Mouse (Mus musculus) lung, embryonic 16.5 days (tissue): ENCODE measurements around the gene Synj1. TPM values are rescaled to one million over a fixed set of nuclear protein-coding genes. Genes with fewer than 3 reads are reported as not detected.

Experiments used
- ATAC-seq: fragments of 200-750 bp; cut with Nextera tagmentation; 2 replicates; pipeline ENCODE4 v1.8.0; 2017; ENCODE audit warnings: low read depth, mild to moderate bottlenecking, moderate library complexity
- H3K27ac ChIP-seq: fragments of 300-500 bp; sonication (generic); 2 replicates; pipeline ENCODE4 v1.5.1; 2014; ENCODE audit warnings: mild to moderate bottlenecking, control low read depth, low read length
- H3K27me3 ChIP-seq: fragments of 300-500 bp; sonication (generic); 2 replicates; pipeline ENCODE4 v1.6.1; 2014; ENCODE audit warnings: low read depth, low read length, mixed read lengths; ENCODE audit not compliant: control insufficient read depth, insufficient read depth
- H3K36me3 ChIP-seq: fragments of 300-500 bp; sonication (generic); 2 replicates; pipeline ENCODE4 v1.6.1; 2014; ENCODE audit warnings: low read length; ENCODE audit not compliant: control insufficient read depth, insufficient read depth
- H3K4me1 ChIP-seq: fragments of 300-500 bp; sonication (generic); replicated peaks from 2 replicates; pipeline ENCODE4 v1.6.1; 2014; ENCODE audit warnings: low read length, mixed read lengths; ENCODE audit not compliant: control insufficient read depth, insufficient read depth
- H3K4me2 ChIP-seq: fragments of 300-500 bp; sonication (generic); 2 replicates; pipeline ENCODE4 v1.6.1; 2014; ENCODE audit warnings: low read depth, low read length, control low read depth
- H3K4me3 ChIP-seq: fragments of 300-500 bp; sonication (generic); 2 replicates; pipeline ENCODE4 v1.5.1; 2014; ENCODE audit warnings: mild to moderate bottlenecking, low read length, control low read depth
- H3K9ac ChIP-seq: fragments of 300-500 bp; sonication (generic); 2 replicates; pipeline ENCODE4 v1.6.1; 2014; ENCODE audit warnings: low read length, control low read depth
- H3K9me3 ChIP-seq: fragments of 300-500 bp; sonication (generic); 2 replicates; pipeline ENCODE4 v1.6.1; 2016; ENCODE audit warnings: low read length; ENCODE audit not compliant: control insufficient read depth
- WGBS: fragments of 180-500 bp; shearing (Covaris S2); extraction: QIAGEN DNeasy Blood & Tissue Kit; methylation state at CpG from one replicate; pipeline ENCODE4 v1.1.7; 2014; 5-methylcytosine and 5-hydroxymethylcytosine counted together
- polyA plus RNA-seq: library from polyadenylated mRNA; unstranded; fragments of >200 nt; fragmentation: Nextera tagmentation; extraction: Ambion mirVana; gene quantifications from 2 replicates; pipeline ENCODE4 v1.2.1, GENCODE M21; 2015

The Synj1 gene
- polyA plus RNA-seq, 1 experiment from 2014 or later: 15.6 TPM

DNA sequence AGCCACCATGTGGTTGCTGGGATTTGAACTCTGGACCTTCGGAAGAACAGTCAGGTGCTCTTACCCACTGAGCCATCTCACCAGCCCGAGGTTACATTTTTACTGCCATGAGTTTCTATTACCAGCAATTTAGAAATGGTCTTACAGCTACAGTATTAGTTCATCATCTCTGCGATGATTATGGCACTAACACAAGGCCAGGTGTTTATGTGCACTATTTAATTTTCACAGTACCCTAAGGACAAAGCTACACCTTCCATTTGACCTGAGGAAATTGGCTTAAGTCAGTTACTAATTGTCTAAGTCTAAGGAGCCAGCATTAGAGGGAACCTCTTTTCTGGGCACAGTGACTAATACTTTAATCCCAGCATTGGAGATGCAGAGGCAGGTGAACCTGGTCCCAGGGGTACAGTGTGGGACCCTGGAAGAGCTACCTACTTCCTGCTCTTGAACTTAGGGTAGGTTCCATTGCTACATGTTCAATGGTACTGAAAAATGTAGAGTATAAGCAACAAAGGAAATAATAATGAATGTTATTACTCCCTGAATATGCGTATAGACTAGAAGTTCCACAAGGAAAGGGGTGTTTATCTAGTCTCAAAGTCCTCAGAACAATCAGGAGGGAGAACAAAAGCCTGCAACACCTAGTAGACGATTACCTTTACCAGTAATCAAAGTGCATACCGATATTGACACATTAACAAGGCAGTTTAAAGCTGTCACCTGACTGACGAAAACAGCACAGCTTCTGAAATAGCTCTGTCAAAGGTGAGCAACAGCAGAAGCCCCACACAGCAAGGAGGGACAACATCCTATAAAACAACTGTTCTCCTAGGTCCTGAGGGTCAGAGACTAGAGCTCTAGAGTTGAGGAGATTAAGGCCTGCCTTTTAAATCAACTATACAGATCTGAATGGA, 14.5 kb downstream of the Synj1 start:
- no peak overlapping the region for H3K4me3 ChIP-seq
- H3K27ac ChIP-seq: no peak overlapping the region
- no peaks in the 10 kb centered on the region for H3K9me3 ChIP-seq
- H3K27me3 ChIP-seq: no peaks in the 10 kb centered on the region
- ATAC-seq: no peak
- H3K36me3 ChIP-seq: no peaks in the 10 kb centered on the region
- H3K9ac ChIP-seq: no peak overlapping the region
- H3K4me2 ChIP-seq: no peak overlapping the region
- 82% methylated on average over 7 of the region's 7 CpGs for WGBS
- H3K4me1 ChIP-seq: peaks cover 7% of the 10 kb centered on the region

DNA sequence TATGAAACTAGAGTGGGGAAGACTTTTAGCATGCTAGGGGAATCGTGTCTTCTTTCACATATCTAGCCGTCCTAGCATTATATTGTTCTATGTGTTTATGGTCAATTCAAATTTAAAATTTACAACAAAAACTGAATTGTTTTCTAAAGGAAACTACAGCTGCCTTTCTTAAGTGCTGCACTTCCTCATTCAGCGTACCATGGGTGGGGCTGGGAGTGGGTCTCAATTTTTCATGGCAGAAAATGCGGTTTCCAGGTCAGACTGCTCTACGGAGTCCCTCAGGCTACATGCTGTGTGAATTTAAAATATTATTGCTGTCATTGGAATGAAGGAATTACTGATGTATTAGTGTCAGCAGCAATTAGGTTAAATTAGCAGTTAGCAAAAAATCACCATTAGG, 15.6 kb downstream of the Synj1 start:
- 0 out of 2 replicates have a peak, but pooled peaks cover 3% of the 10 kb centered on the region for H3K36me3 ChIP-seq
- no peak overlapping the region for H3K4me3 ChIP-seq
- H3K4me1 ChIP-seq: peaks cover 7% of the 10 kb centered on the region
- no peak overlapping the region for H3K4me2 ChIP-seq
- H3K27ac ChIP-seq: 0 out of 2 replicates have a peak overlapping the region, but pooled peaks have one; percentile 22
- no peak for ATAC-seq
- no peaks in the 10 kb centered on the region for H3K9me3 ChIP-seq
- WGBS: 66% methylated on average over 5 of the region's 5 CpGs
- no peaks in the 10 kb centered on the region for H3K27me3 ChIP-seq
- H3K9ac ChIP-seq: no peak overlapping the region

DNA sequence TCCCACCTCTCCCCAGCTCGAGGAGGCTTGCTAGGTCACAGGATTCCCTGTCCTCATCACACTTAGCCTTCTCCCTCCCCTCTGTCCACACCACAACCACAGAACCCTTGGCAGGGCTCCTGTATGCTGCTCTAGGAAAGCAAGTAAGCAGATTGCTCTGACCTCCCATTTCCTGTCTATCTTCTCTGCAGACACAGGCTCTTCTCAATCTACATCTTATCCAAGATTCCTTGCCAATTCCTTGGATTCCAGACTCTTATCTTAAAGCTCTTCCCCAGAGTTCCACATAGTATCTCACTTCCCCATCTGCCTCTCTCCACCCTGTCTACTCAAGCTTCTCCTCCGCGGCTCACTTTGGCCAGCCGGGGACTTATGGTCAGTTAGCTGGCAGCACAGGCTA, 16.1 kb downstream of the Synj1 start:
- Histone ChIP-seq H3K9me3 (no peaks in the 10 kb centered on the region), H3K27ac (0 out of 2 replicates have a peak overlapping the region, but pooled peaks have one; percentile 22), H3K27me3 (no peaks in the 10 kb centered on the region), H3K4me3 (no peak overlapping the region), H3K4me2 (no peak overlapping the region), H3K9ac (no peak overlapping the region), H3K4me1 (peaks cover 7% of the 10 kb centered on the region), H3K36me3 (0 out of 2 replicates have a peak, but pooled peaks cover 3% of the 10 kb centered on the region)
- ATAC-seq: peak; percentile 78
- WGBS: 32% methylated on average over 4 of the region's 4 CpGs

DNA sequence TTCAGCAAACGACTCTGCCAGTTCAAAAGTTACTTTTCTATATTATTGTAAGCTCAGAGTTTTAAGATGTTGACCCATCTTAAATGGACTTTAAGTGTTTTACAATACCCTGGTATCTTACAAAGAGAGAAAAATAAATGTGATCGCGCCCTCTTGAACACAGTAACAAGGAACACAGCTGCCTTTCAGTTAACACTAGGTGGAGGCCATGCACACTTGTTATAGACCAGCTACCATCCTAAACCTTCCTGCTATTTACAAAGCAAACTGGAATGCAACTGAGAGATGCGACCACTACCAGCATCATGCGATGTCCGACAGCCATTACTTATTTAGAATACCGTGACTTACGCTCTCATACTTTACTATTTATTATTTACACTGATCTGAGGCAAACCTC, 21.9 kb downstream of the Synj1 start:
- Histone ChIP-seq H3K4me1 (no peaks in the 10 kb centered on the region), H3K4me3 (no peak overlapping the region), H3K27ac (no peak overlapping the region), H3K9ac (no peak overlapping the region), H3K9me3 (no peaks in the 10 kb centered on the region), H3K36me3 (0 out of 2 replicates have a peak, but pooled peaks cover 3% of the 10 kb centered on the region), H3K4me2 (no peak overlapping the region), H3K27me3 (no peaks in the 10 kb centered on the region)
- WGBS: 93% methylated on average over 8 of the region's 8 CpGs
- no peak for ATAC-seq

DNA sequence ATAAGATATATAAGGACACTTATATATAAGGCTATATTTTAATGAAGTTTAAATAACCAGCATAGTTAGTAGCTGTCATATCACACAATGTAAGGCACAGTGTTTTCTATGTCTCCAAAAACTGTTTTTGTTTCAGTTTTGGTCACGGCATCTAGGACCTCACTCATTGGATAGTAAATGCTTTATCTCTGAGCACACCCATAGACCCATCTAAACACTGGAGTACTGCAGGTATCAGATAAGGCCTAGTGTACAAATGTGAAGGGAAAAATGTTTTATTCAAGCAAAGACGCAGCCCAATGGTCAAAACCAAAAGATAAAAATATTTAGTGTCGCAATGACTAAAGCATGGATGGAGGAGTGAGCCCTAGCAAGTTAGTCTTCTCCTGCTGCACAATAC, 22.4 kb downstream of the Synj1 start:
- Histone ChIP-seq H3K27ac (no peak overlapping the region), H3K27me3 (no peaks in the 10 kb centered on the region), H3K36me3 (0 out of 2 replicates have a peak, but pooled peaks cover 3% of the 10 kb centered on the region), H3K4me3 (no peak overlapping the region), H3K9me3 (no peaks in the 10 kb centered on the region), H3K4me2 (no peak overlapping the region), H3K9ac (no peak overlapping the region), H3K4me1 (no peaks in the 10 kb centered on the region)
- no peak for ATAC-seq
- WGBS: 86% methylated on average over 3 of the region's 3 CpGs

DNA sequence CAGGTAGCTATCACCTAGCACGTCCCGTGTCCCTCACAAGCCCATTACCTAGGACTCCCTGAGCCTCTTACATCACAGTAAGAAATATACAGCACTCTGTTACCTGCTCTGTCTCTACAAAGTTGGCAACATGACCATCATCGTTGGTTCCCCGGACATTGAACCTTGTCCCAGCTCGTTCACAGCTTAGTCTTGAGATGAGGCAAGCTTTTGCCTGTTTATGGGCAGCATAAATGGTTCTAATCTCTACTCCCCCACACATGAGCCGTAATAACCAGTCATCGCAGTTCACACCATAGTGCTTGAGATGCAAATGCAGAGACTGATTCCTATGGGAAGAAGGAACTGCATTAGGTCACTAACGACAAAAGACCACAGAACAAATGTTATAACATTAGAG, 23.1 kb downstream of the Synj1 start:
- WGBS: 90% methylated on average over 8 of the region's 8 CpGs
- H3K4me1 ChIP-seq: no peaks in the 10 kb centered on the region
- ATAC-seq: no peak

DNA sequence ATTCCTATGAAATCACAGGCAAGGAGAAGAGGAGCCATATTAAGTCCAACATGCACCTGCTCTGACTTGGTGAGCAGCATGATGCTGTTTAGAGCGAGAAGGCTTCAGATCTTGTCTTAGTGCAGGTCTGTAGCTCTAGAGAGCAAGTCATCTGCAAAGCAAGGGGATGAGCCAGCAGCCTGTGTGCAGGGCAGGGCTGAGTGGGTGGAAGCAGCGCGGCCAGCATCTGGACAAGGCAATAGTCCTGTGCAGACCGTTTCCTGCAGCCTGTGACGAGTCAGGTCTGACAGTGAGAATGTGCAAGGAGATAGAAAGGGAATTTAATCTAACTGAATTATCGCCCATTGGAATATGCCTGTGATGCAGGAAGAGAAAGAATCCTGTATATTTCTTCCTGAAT, 40.1 kb downstream of the Synj1 start:
- Histone ChIP-seq H3K4me1 (no peaks in the 10 kb centered on the region), H3K9ac (no peak overlapping the region), H3K36me3 (peaks cover 11% of the 10 kb centered on the region), H3K4me3 (no peak overlapping the region), H3K27me3 (no peaks in the 10 kb centered on the region), H3K27ac (no peak overlapping the region), H3K4me2 (no peak overlapping the region), H3K9me3 (no peaks in the 10 kb centered on the region)
- 77% methylated on average over 6 of the region's 6 CpGs for WGBS
- no peak for ATAC-seq

More for the DNA sequence above, 23.1 kb downstream of the Synj1 start:
- H3K4me2 ChIP-seq: no peak overlapping the region
- H3K27me3 ChIP-seq: no peaks in the 10 kb centered on the region
- H3K36me3 ChIP-seq: 0 out of 2 replicates have a peak, but pooled peaks cover 3% of the 10 kb centered on the region
- no peak overlapping the region for H3K4me3 ChIP-seq
- no peaks in the 10 kb centered on the region for H3K9me3 ChIP-seq
- no peak overlapping the region for H3K9ac ChIP-seq
- H3K27ac ChIP-seq: no peak overlapping the region

DNA sequence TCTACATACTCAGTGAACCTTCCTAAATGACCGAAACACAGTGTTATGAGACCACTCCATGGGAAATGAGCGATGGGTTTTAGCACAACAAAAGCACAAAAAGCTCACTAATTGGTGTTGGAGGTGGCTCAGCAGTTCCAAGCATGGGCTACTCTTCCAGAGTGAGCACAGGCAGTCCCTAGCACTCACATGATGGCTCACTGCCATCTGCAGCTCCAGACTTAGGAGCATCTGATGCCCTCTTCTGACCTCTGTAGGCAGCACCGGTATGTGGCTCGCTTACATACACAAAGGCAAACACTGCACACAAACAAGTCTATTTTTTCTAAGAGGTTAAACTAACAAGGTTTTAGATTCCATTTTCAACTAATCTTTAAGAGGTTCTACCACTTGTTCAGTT, 44.9 kb downstream of the Synj1 start:
- H3K4me2 ChIP-seq: no peak overlapping the region
- no peaks in the 10 kb centered on the region for H3K4me1 ChIP-seq
- ATAC-seq: no peak
- H3K9me3 ChIP-seq: no peaks in the 10 kb centered on the region
- peaks cover 9% of the 10 kb centered on the region; the same call in 1 of the 2 replicates for H3K36me3 ChIP-seq
- H3K9ac ChIP-seq: no peak overlapping the region
- WGBS: 61% methylated on average over 4 of the region's 4 CpGs
- H3K4me3 ChIP-seq: no peak overlapping the region
- no peaks in the 10 kb centered on the region for H3K27me3 ChIP-seq
- no peak overlapping the region for H3K27ac ChIP-seq

DNA sequence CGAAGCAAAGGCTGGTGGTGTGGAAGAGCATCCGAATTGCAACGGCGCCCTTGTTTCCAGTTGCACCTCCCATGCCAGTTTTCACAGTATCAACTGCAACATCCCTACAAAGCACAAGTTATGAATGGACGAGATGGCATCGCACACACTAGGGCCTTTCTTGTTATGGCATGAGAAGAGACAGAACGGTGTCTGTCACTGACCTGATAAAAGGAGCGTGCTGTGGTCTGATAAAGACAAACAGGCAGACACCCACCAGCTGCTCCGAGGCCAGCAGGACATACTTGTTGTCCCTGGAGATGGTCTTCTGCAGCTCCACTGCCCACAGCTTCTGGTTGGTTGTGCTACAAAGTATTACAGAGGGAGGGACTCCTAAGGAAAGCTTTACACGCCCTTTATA, 46.8 kb downstream of the Synj1 start:
- H3K9me3 ChIP-seq: no peaks in the 10 kb centered on the region
- no peak for ATAC-seq
- no peaks in the 10 kb centered on the region for H3K4me1 ChIP-seq
- no peak overlapping the region for H3K4me3 ChIP-seq
- no peak overlapping the region for H3K27ac ChIP-seq
- H3K27me3 ChIP-seq: no peaks in the 10 kb centered on the region
- H3K9ac ChIP-seq: no peak overlapping the region
- H3K36me3 ChIP-seq: peaks cover 13% of the 10 kb centered on the region
- no peak overlapping the region for H3K4me2 ChIP-seq
- 89% methylated on average over 10 of the region's 10 CpGs for WGBS
